Comparison of ENCODE assay signal across 8 mouse cellular contexts in genomic region chr7:64164997-64165396, GRCm38 (mm10). TPM values are rescaled to one million over a fixed set of nuclear protein-coding genes. Genes with fewer than 3 reads are reported as not detected.
DNase-seq lines count a peak whose midpoint lies in the region; ATAC-seq and TF ChIP-seq lines count a peak whose summit lies in the region.

No protein-coding gene starts in this region.

- no peaks in the 10 kb centered on the region for H3K9me3 ChIP-seq in kidney, embryonic 15.5 days (replicated peaks)
- H3K9me3 ChIP-seq in neural tube, embryonic 13.5 days, result no peaks in the 10 kb centered on the region

- ATAC-seq in kidney, embryonic 15.5 days (replicated peaks; ENCODE audit: low FRiP score), result no peak
- ATAC-seq in CD4-positive, CD25-positive, alpha-beta regulatory T cell, adult 4 months, result peak; percentile 25
- ATAC-seq in neural tube, embryonic 13.5 days (ENCODE audit: low read depth), result peak; percentile 33; the same call in 1 of the 2 replicates
- ATAC-seq in activated CD4-positive, CD25-positive, alpha-beta regulatory T cell, adult 4 months, result no peak

- TF ChIP-seq POLR2A in brain, embryonic 14.5 days (IDR thresholded peaks at IDR 0.05; ENCODE audit: borderline replicate concordance, extremely low read depth, insufficient read depth, insufficient read length, poor library complexity, severe bottlenecking), result no peak

- H3K27me3 ChIP-seq in kidney, embryonic 15.5 days, result no peaks in the 10 kb centered on the region
- no peaks in the 10 kb centered on the region for H3K27me3 ChIP-seq in neural tube, embryonic 13.5 days

- H3K9ac ChIP-seq in kidney, embryonic 15.5 days, result no peak overlapping the region
- H3K9ac ChIP-seq in neural tube, embryonic 13.5 days, result no peak overlapping the region

- DNase-seq in kidney, adult 11 months, result peak; percentile 32
- peak; percentile 60 for DNase-seq in brain, embryonic 14.5 days (ENCODE audit: low read depth)
- peak; percentile 25 to 53 for DNase-seq in gastrocnemius, adult 8-10 months (ENCODE audit: low spot score in 2 of 2)
- peak; percentile 66 to 70 for DNase-seq in kidney, postnatal 25 days

- H3K4me1 ChIP-seq in kidney, embryonic 15.5 days, result no peaks in the 10 kb centered on the region
- peaks cover 21% of the 10 kb centered on the region for H3K4me1 ChIP-seq in neural tube, embryonic 13.5 days (replicated peaks)

- TF ChIP-seq CTCF in brain, embryonic 14.5 days (IDR thresholded peaks at IDR 0.05; ENCODE audit: borderline replicate concordance, extremely low read depth, insufficient read depth, insufficient read length), result peak; percentile 77

- H3K36me3 ChIP-seq in kidney, embryonic 15.5 days, result no peaks in the 10 kb centered on the region
- no peaks in the 10 kb centered on the region for H3K36me3 ChIP-seq in neural tube, embryonic 13.5 days

- H3K27ac ChIP-seq in kidney, embryonic 15.5 days, result no peak overlapping the region
- H3K27ac ChIP-seq in neural tube, embryonic 13.5 days (replicated peaks), result no peak overlapping the region

- 71% methylated on average over 3 of the region's 3 CpGs for WGBS in kidney, embryonic 15.5 days
- WGBS in neural tube, embryonic 13.5 days, result 65% methylated on average over 3 of the region's 3 CpGs

- no peak overlapping the region for H3K4me2 ChIP-seq in kidney, embryonic 15.5 days
- no peak overlapping the region for H3K4me2 ChIP-seq in neural tube, embryonic 13.5 days

- H3K4me3 ChIP-seq in kidney, embryonic 15.5 days (replicated peaks), result no peak overlapping the region
- no peak overlapping the region for H3K4me3 ChIP-seq in neural tube, embryonic 13.5 days

RNA-seq across cellular contexts. Expression of gene Trpm1, which starts 11.4 kb away (rescaled TPM):
- not detected in 2 replicates for polyA plus RNA-seq in kidney, embryonic 15.5 days (2015; fragmentation: Nextera tagmentation; extraction: Ambion mirVana)
- 1 to 10 TPM; 9.7 to 9.9 TPM for polyA plus RNA-seq in CD4-positive, CD25-positive, alpha-beta regulatory T cell, adult 4 months (2017; shearing (Covaris generic))
- polyA plus RNA-seq in brain, embryonic 14.5 days (2012; rRNA removed), result 0.20 and 0.31 TPM in 2 replicates
- under 1 TPM; 0.10 to 0.40 (median 0.30) TPM for total RNA-seq in gastrocnemius, adult 8-10 months (2022)
- polyA plus RNA-seq in neural tube, embryonic 13.5 days (2015; fragmentation: Nextera tagmentation; extraction: Ambion mirVana), result 0.26 TPM in 1 of 2 replicates, not detected in the other
- polyA plus RNA-seq in activated CD4-positive, CD25-positive, alpha-beta regulatory T cell, adult 4 months (2017; shearing (Covaris generic)), result 1 to 10 TPM; 4.6 to 7.4 TPM

Comparison
In these comparisons a context has a peak if more than half of its experiments do, and no peak if none do; other contexts are left out.
1. ATAC-seq: peak in CD4-positive, CD25-positive, alpha-beta regulatory T cell, adult 4 months (single experiment) and neural tube, embryonic 13.5 days (single experiment); none in kidney, embryonic 15.5 days (single experiment) and activated CD4-positive, CD25-positive, alpha-beta regulatory T cell, adult 4 months (single experiment).
2. Peak in every context shown above with its lines, with median percentiles within 50 percentile points of each other: DNase-seq.